Mouse (Mus musculus) hindbrain, embryonic 12.5 days (tissue): Measurements from ENCODE around the gene Srrm2. TPM values are rescaled to one million over a fixed set of nuclear protein-coding genes. Genes with fewer than 3 reads are reported as not detected.

ENCODE experiments used
- ATAC-seq: fragments of 200-750 bp; cut with Nextera tagmentation; 2 replicates; pipeline ENCODE4 v1.8.0; 2017; ENCODE audit warnings: moderate TSS enrichment; ENCODE audit not compliant: low FRiP score
- H3K27ac ChIP-seq: fragments of 300-500 bp; sonication (generic); 2 replicates; pipeline ENCODE4 v1.5.1; 2016; ENCODE audit warnings: mild to moderate bottlenecking
- H3K27me3 ChIP-seq: fragments of 300-500 bp; sonication (generic); 2 replicates; pipeline ENCODE4 v1.6.1; 2016; ENCODE audit warnings: mild to moderate bottlenecking
- H3K36me3 ChIP-seq: fragments of 300-500 bp; sonication (generic); 2 replicates; pipeline ENCODE4 v1.6.1; 2016; ENCODE audit warnings: mild to moderate bottlenecking
- H3K4me1 ChIP-seq: fragments of 300-500 bp; sonication (generic); 2 replicates; pipeline ENCODE4 v1.6.1; 2016
- H3K4me2 ChIP-seq: fragments of 300-500 bp; sonication (generic); replicated peaks from 2 replicates; pipeline ENCODE4 v1.6.1; 2016; ENCODE audit warnings: mild to moderate bottlenecking
- H3K4me3 ChIP-seq: fragments of 300-500 bp; sonication (generic); 2 replicates; pipeline ENCODE4 v1.5.1; 2016; ENCODE audit warnings: mild to moderate bottlenecking
- H3K9ac ChIP-seq: fragments of 300-500 bp; sonication (generic); 2 replicates; pipeline ENCODE4 v1.6.1; 2016; ENCODE audit warnings: mild to moderate bottlenecking, moderate library complexity
- H3K9me3 ChIP-seq: fragments of 300-500 bp; sonication (generic); replicated peaks from 2 replicates; pipeline ENCODE4 v1.6.1; 2016; ENCODE audit warnings: mild to moderate bottlenecking
- WGBS: fragments of 180-500 bp; shearing (Covaris S2); methylation state at CpG from one replicate; pipeline ENCODE4 v1.1.7; 2016; 5-methylcytosine and 5-hydroxymethylcytosine counted together
- polyA plus RNA-seq: library from polyadenylated mRNA; unstranded; fragments of >200 nt; fragmentation: Nextera tagmentation; extraction: Ambion mirVana; gene quantifications from 2 replicates; pipeline ENCODE4 v1.2.1, GENCODE M21; 2016

Srrm2 gene
- polyA plus RNA-seq, 1 experiment from 2014 or later, result 682 TPM

GRCm38 (mm10) chr17:23748026-23748425, 42.3 kb upstream of the Srrm2 start:
- ATAC-seq, result no peak
- Histone ChIP-seq H3K4me2 (no peak overlapping the region), H3K36me3 (peaks cover 19% of the 10 kb centered on the region), H3K4me3 (no peak overlapping the region), H3K27ac (no peak overlapping the region), H3K9ac (no peak overlapping the region), H3K9me3 (no peaks in the 10 kb centered on the region), H3K27me3 (peaks cover 50% of the 10 kb centered on the region), H3K4me1 (peaks cover 21% of the 10 kb centered on the region)
- WGBS, result 44% methylated on average over 6 of the region's 6 CpGs

GRCm38 (mm10) chr17:23748631-23749391, 41.5 kb upstream of the Srrm2 start:
- no peak overlapping the region for H3K27ac ChIP-seq
- H3K36me3 ChIP-seq, result peaks cover 26% of the 10 kb centered on the region
- WGBS, result 36% methylated on average over 10 of the region's 10 CpGs
- no peak overlapping the region for H3K4me3 ChIP-seq
- no peak overlapping the region for H3K9ac ChIP-seq
- no peaks in the 10 kb centered on the region for H3K9me3 ChIP-seq
- H3K4me2 ChIP-seq, result no peak overlapping the region; the same call in 1 of the 2 replicates
- ATAC-seq, result no peak
- peaks cover 21% of the 10 kb centered on the region for H3K4me1 ChIP-seq
- peaks cover 42% of the 10 kb centered on the region for H3K27me3 ChIP-seq

- H3K4me3 ChIP-seq, result no peak overlapping the region
- WGBS, result 81% methylated on average over 11 of the region's 11 CpGs
- H3K27ac ChIP-seq, result no peak overlapping the region
- H3K36me3 ChIP-seq, result peaks cover 34% of the 10 kb centered on the region
- ATAC-seq, result no peak
- peaks cover 21% of the 10 kb centered on the region for H3K4me1 ChIP-seq
- H3K4me2 ChIP-seq, result no peak overlapping the region
- H3K27me3 ChIP-seq, result peaks cover 34% of the 10 kb centered on the region
- no peak overlapping the region for H3K9ac ChIP-seq
- H3K9me3 ChIP-seq, result no peaks in the 10 kb centered on the region
Observed at GRCm38 (mm10) chr17:23749400-23750191, 40.7 kb upstream of the Srrm2 start.

GRCm38 (mm10) chr17:23755689-23756088, 34.6 kb upstream of the Srrm2 start:
- no peak overlapping the region for H3K9ac ChIP-seq
- no peak overlapping the region for H3K4me2 ChIP-seq
- no peak overlapping the region for H3K27ac ChIP-seq
- no peak for ATAC-seq
- WGBS, result 88% methylated on average over 13 of the region's 13 CpGs
- no peaks in the 10 kb centered on the region for H3K27me3 ChIP-seq
- H3K36me3 ChIP-seq, result peaks cover 93% of the 10 kb centered on the region
- no peaks in the 10 kb centered on the region for H3K9me3 ChIP-seq
- no peak overlapping the region for H3K4me3 ChIP-seq
- no peaks in the 10 kb centered on the region for H3K4me1 ChIP-seq

GRCm38 (mm10) chr17:23757581-23757980, 32.8 kb upstream of the Srrm2 start:
- Histone ChIP-seq H3K36me3 (peaks cover 98% of the 10 kb centered on the region), H3K9ac (no peak overlapping the region), H3K4me3 (no peak overlapping the region), H3K4me1 (no peaks in the 10 kb centered on the region), H3K4me2 (no peak overlapping the region), H3K9me3 (no peaks in the 10 kb centered on the region), H3K27ac (no peak overlapping the region), H3K27me3 (no peaks in the 10 kb centered on the region)
- ATAC-seq, result no peak
- 96% methylated on average over 9 of the region's 9 CpGs for WGBS

- H3K4me2 ChIP-seq, result no peak overlapping the region
- H3K27me3 ChIP-seq, result no peaks in the 10 kb centered on the region
- H3K36me3 ChIP-seq, result peaks cover 96% of the 10 kb centered on the region
- H3K4me3 ChIP-seq, result no peak overlapping the region
- no peaks in the 10 kb centered on the region for H3K4me1 ChIP-seq
- whole genome bisulfite sequencing, result 74% methylated on average over 8 of the region's 8 CpGs
- no peak overlapping the region for H3K27ac ChIP-seq
- no peaks in the 10 kb centered on the region for H3K9me3 ChIP-seq
- ATAC-seq, result no peak
- H3K9ac ChIP-seq, result no peak overlapping the region
Observed at GRCm38 (mm10) chr17:23758801-23759200, 31.5 kb upstream of the Srrm2 start.

- H3K36me3 ChIP-seq, result peaks cover 88% of the 10 kb centered on the region
- no peak overlapping the region for H3K4me3 ChIP-seq
Observed at GRCm38 (mm10) chr17:23760231-23760630, 30.1 kb upstream of the Srrm2 start.

GRCm38 (mm10) chr17:23761155-23761554, 29.2 kb upstream of the Srrm2 start:
- WGBS, result 94% methylated on average over 3 of the region's 3 CpGs
- H3K4me1 ChIP-seq, result no peaks in the 10 kb centered on the region
- no peak for ATAC-seq
- no peak overlapping the region for H3K4me2 ChIP-seq
- peaks cover 81% of the 10 kb centered on the region for H3K36me3 ChIP-seq
- H3K9ac ChIP-seq, result no peak overlapping the region
- H3K27me3 ChIP-seq, result no peaks in the 10 kb centered on the region
- H3K27ac ChIP-seq, result no peak overlapping the region
- H3K9me3 ChIP-seq, result no peaks in the 10 kb centered on the region
- H3K4me3 ChIP-seq, result no peak overlapping the region

More at GRCm38 (mm10) chr17:23760231-23760630, 30.1 kb upstream of the Srrm2 start:
- WGBS, result 97% methylated on average over 9 of the region's 9 CpGs
- Histone ChIP-seq H3K9ac (no peak overlapping the region), H3K4me1 (no peaks in the 10 kb centered on the region), H3K4me2 (no peak overlapping the region), H3K9me3 (no peaks in the 10 kb centered on the region), H3K27me3 (no peaks in the 10 kb centered on the region), H3K27ac (no peak overlapping the region)
- no peak for ATAC-seq

GRCm38 (mm10) chr17:23762976-23763375, 27.4 kb upstream of the Srrm2 start:
- no peak overlapping the region for H3K4me2 ChIP-seq
- peaks cover 69% of the 10 kb centered on the region for H3K36me3 ChIP-seq
- H3K9me3 ChIP-seq, result no peaks in the 10 kb centered on the region
- no peak overlapping the region for H3K27ac ChIP-seq
- ATAC-seq, result no peak
- no peaks in the 10 kb centered on the region for H3K4me1 ChIP-seq
- 86% methylated on average over 11 of the region's 11 CpGs for WGBS
- H3K4me3 ChIP-seq, result no peak overlapping the region
- H3K27me3 ChIP-seq, result no peaks in the 10 kb centered on the region
- no peak overlapping the region for H3K9ac ChIP-seq

- peaks cover 16% of the 10 kb centered on the region for H3K36me3 ChIP-seq
- peak overlapping the region; percentile 63 for H3K4me2 ChIP-seq
- H3K27me3 ChIP-seq, result no peaks in the 10 kb centered on the region
- ATAC-seq, result no peak
- WGBS, result 8% methylated on average over 2 of the region's 2 CpGs
- peak overlapping the region; percentile 96 for H3K9ac ChIP-seq
- H3K4me3 ChIP-seq, result peak overlapping the region; percentile 86
- peaks cover 18% of the 10 kb centered on the region for H3K4me1 ChIP-seq
- peak overlapping the region; percentile 91 for H3K27ac ChIP-seq
- no peaks in the 10 kb centered on the region for H3K9me3 ChIP-seq
Observed at GRCm38 (mm10) chr17:23770493-23770892, 19.8 kb upstream of the Srrm2 start.

- under 1% methylated on average over 19 of the region's 19 CpGs for WGBS
- H3K4me2 ChIP-seq, result peak overlapping the region; percentile 63
- peak; percentile 59; the same call in 1 of the 2 replicates for ATAC-seq
Observed at GRCm38 (mm10) chr17:23770896-23771283, 19.4 kb upstream of the Srrm2 start.

More at GRCm38 (mm10) chr17:23770896-23771283, 19.4 kb upstream of the Srrm2 start:
- peak overlapping the region; percentile 96 for H3K9ac ChIP-seq
- H3K36me3 ChIP-seq, result peaks cover 16% of the 10 kb centered on the region
- H3K27me3 ChIP-seq, result no peaks in the 10 kb centered on the region
- peak overlapping the region; percentile 86 for H3K4me3 ChIP-seq
- H3K9me3 ChIP-seq, result no peaks in the 10 kb centered on the region
- peak overlapping the region; percentile 91 for H3K27ac ChIP-seq
- H3K4me1 ChIP-seq, result peaks cover 18% of the 10 kb centered on the region
